ENCODE assay signal across 13 mouse cellular contexts in genomic region chr4:9024216-9024925, GRCm38 (mm10).
DNase-seq lines count a peak whose midpoint lies in the region; ATAC-seq lines count a peak whose summit lies in the region.
"Had no signal": no experiment of that assay in that cellular context is flagged by ENCODE, and none has a peak within 500 bp of the region (broad histone marks: within the 10 kb centered on the region; RNA-seq: fewer than 3 reads in every experiment).

No protein-coding gene starts in this region.

- no peak overlapping the region for H3K9ac ChIP-seq in hindbrain, embryonic 15.5 days
- no peak overlapping the region for H3K9ac ChIP-seq in hindbrain, embryonic 14.5 days
- H3K9ac ChIP-seq in forebrain, embryonic 11.5 days (ENCODE audit: low read length), result no peak overlapping the region
- H3K9ac ChIP-seq: hindbrain, embryonic 13.5 days; liver, embryonic 15.5 days; midbrain, embryonic 13.5 days had no signal

- no peaks in the 10 kb centered on the region for H3K27me3 ChIP-seq in hindbrain, embryonic 15.5 days
- no peaks in the 10 kb centered on the region for H3K27me3 ChIP-seq in hindbrain, embryonic 14.5 days (ENCODE audit: control insufficient read depth, insufficient read depth, low read length)
- H3K27me3 ChIP-seq in forebrain, embryonic 11.5 days (ENCODE audit: control insufficient read depth, insufficient read depth, low read length), result no peaks in the 10 kb centered on the region
- H3K27me3 ChIP-seq: hindbrain, embryonic 13.5 days; liver, embryonic 15.5 days; midbrain, embryonic 13.5 days had no signal

- peaks cover 39% of the 10 kb centered on the region for H3K4me1 ChIP-seq in hindbrain, embryonic 15.5 days (replicated peaks)
- H3K4me1 ChIP-seq in hindbrain, embryonic 14.5 days (replicated peaks; ENCODE audit: control insufficient read depth, insufficient read depth, low read length), result peaks cover 27% of the 10 kb centered on the region
- peaks cover 2% of the 10 kb centered on the region; the same call in 1 of the 2 replicates for H3K4me1 ChIP-seq in forebrain, embryonic 11.5 days (replicated peaks; ENCODE audit: control insufficient read depth, insufficient read depth, low read length)

- H3K9me3 ChIP-seq in hindbrain, embryonic 15.5 days, result no peaks in the 10 kb centered on the region
- no peaks in the 10 kb centered on the region for H3K9me3 ChIP-seq in hindbrain, embryonic 14.5 days (ENCODE audit: control insufficient read depth, low read length)
- no peaks in the 10 kb centered on the region for H3K9me3 ChIP-seq in forebrain, embryonic 11.5 days (ENCODE audit: control insufficient read depth, low read length)
- H3K9me3 ChIP-seq: hindbrain, embryonic 13.5 days; liver, embryonic 15.5 days; midbrain, embryonic 13.5 days had no signal

- H3K4me3 ChIP-seq in hindbrain, embryonic 15.5 days, result no peak overlapping the region
- no peak overlapping the region for H3K4me3 ChIP-seq in hindbrain, embryonic 14.5 days (replicated peaks; ENCODE audit: low read length)
- no peak overlapping the region for H3K4me3 ChIP-seq in forebrain, embryonic 11.5 days (ENCODE audit: low read depth, low read length)
- H3K4me3 ChIP-seq: hindbrain, embryonic 13.5 days; liver, embryonic 15.5 days; midbrain, embryonic 13.5 days had no signal

- no peak for ATAC-seq in hindbrain, embryonic 15.5 days (ENCODE audit: low FRiP score, low read depth)
- ATAC-seq in hindbrain, embryonic 14.5 days (ENCODE audit: low FRiP score), result no peak
- ATAC-seq in forebrain, embryonic 11.5 days (replicated peaks; ENCODE audit: low FRiP score), result no peak
- ATAC-seq: forebrain, embryonic 14.5 days; midbrain, embryonic 13.5 days had no signal

- H3K4me2 ChIP-seq in hindbrain, embryonic 15.5 days, result no peak overlapping the region
- no peak overlapping the region for H3K4me2 ChIP-seq in hindbrain, embryonic 14.5 days (replicated peaks)
- no peak overlapping the region for H3K4me2 ChIP-seq in forebrain, embryonic 11.5 days (ENCODE audit: low read depth, low read length, severe bottlenecking)
- H3K4me2 ChIP-seq: hindbrain, embryonic 13.5 days; liver, embryonic 15.5 days; midbrain, embryonic 13.5 days had no signal

- no peaks in the 10 kb centered on the region for H3K36me3 ChIP-seq in hindbrain, embryonic 15.5 days
- H3K36me3 ChIP-seq in hindbrain, embryonic 14.5 days (replicated peaks; ENCODE audit: control insufficient read depth, insufficient read depth), result no peaks in the 10 kb centered on the region
- no peaks in the 10 kb centered on the region for H3K36me3 ChIP-seq in forebrain, embryonic 11.5 days (ENCODE audit: control insufficient read depth, insufficient read depth, low read length)
- H3K36me3 ChIP-seq: hindbrain, embryonic 13.5 days; liver, embryonic 15.5 days; midbrain, embryonic 13.5 days had no signal

- H3K27ac ChIP-seq in hindbrain, embryonic 15.5 days (replicated peaks), result 0 out of 2 replicates have a peak overlapping the region, but pooled peaks have one; percentile 15
- H3K27ac ChIP-seq in hindbrain, embryonic 14.5 days, result no peak overlapping the region
- H3K27ac ChIP-seq in forebrain, embryonic 11.5 days (ENCODE audit: low read depth, low read length), result no peak overlapping the region
- H3K27ac ChIP-seq: hindbrain, embryonic 13.5 days; liver, embryonic 15.5 days; midbrain, embryonic 13.5 days had no signal

- no peak for DNase-seq in hindbrain, embryonic 14.5 days (ENCODE audit: low spot score)
- peak; percentile 6 for DNase-seq in 3T3-L1 (ENCODE audit: low read depth, low spot score)
- peak; percentile 72 for DNase-seq in Muller cell, postnatal 12 days (ENCODE audit: inconsistent ontology term)
- DNase-seq in cerebellum, adult 9-11 months, result peak; percentile 75
- no peak for DNase-seq in forebrain, embryonic 11.5 days (ENCODE audit: low spot score)
- no peak for DNase-seq in spleen, postnatal 14 days (ENCODE audit: low spot score in 2 of 2)
- DNase-seq: adrenal gland, postnatal 10 days; kidney, adult 9 months had no signal

- WGBS in hindbrain, embryonic 15.5 days, result 74% methylated on average over 6 of the region's 6 CpGs
- 84% methylated on average over 6 of the region's 6 CpGs for WGBS in hindbrain, embryonic 14.5 days
- 87% methylated on average over 6 of the region's 6 CpGs for WGBS in forebrain, embryonic 11.5 days

Comparison
In these comparisons a context has a peak if more than half of its experiments do, and no peak if none do; other contexts are left out.
1. DNase-seq: peak in 3T3-L1 (single experiment), Muller cell, postnatal 12 days (single experiment) and cerebellum, adult 9-11 months (single experiment); none in hindbrain, embryonic 14.5 days (single experiment), forebrain, embryonic 11.5 days (single experiment) and spleen, postnatal 14 days (0 of 2).